Mouse (Mus musculus) bone marrow, adult 2 months (tissue): ENCODE results near the gene Des. TPM values are rescaled to one million over a fixed set of nuclear protein-coding genes. Genes with fewer than 3 reads are reported as not detected.

Experiments
- H3K27ac ChIP-seq: fragments of 200-500 bp; 2 replicates; pipeline ENCODE4 v1.5.1; 2012; ENCODE audit warnings: low read depth, mild to moderate bottlenecking, control low read depth, inconsistent platforms, low read length; ENCODE audit not compliant: control insufficient read depth, poor library complexity, insufficient read depth
- H3K4me1 ChIP-seq: fragments of 200-500 bp; 2 replicates; pipeline ENCODE4 v1.6.1; 2011; ENCODE audit warnings: low read length; ENCODE audit not compliant: control insufficient read depth, insufficient read depth
- H3K4me3 ChIP-seq: fragments of 200-500 bp; replicated peaks from 2 replicates; pipeline ENCODE3; 2011; ENCODE audit warnings: mild to moderate bottlenecking, low read depth, low read length, control low read depth; ENCODE audit not compliant: control insufficient read depth
- CTCF ChIP-seq: fragments of 200-500 bp; IDR thresholded peaks from 2 replicates; pipeline ENCODE4 v1.5.1; 2011; ENCODE audit warnings: low read length, control low read depth; ENCODE audit not compliant: control insufficient read depth, insufficient read depth
- POLR2A ChIP-seq: fragments of 200-500 bp; IDR thresholded peaks from 2 replicates; pipeline ENCODE4 v1.6.1; 2011; ENCODE audit warnings: low read depth, mild to moderate bottlenecking, control low read depth, low read length, borderline replicate concordance; ENCODE audit not compliant: control insufficient read depth
- WGBS: fragments of 180-500 bp; shearing (Covaris S2); methylation state at CpG from one replicate; pipeline ENCODE4 v1.1.7; 2018; 5-methylcytosine and 5-hydroxymethylcytosine counted together
- polyA plus RNA-seq: library from polyadenylated mRNA; stranded (reverse); fragments of >200 nt; gene quantifications from 2 replicates; pipeline ENCODE4 v1.2.4, GENCODE M21; 2011; ENCODE audit warnings: low replicate concordance; ENCODE audit not compliant: missing spikeins, insufficient read depth, insufficient read length

Des gene
- polyA plus RNA-seq, 1 experiment, result 8.8 TPM

DNA sequence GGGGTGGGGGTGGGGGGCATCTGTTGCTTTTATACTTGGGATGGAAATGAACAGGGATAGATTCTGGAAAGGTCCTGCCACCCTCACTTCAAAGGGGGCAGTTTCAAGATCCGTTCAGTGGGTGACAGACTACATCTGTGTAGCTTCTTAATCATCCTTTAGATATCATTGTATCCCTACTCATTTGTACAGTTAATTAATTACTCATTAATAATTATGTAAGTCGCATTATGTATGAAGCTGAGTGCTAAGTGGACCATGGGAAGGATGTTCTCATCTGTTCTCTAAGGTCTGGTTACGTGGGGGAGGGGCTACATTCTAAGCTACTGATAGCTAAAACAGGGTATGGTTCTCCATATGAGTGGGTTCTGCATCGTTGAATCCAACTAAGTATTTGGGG is 41.4 kb upstream of the Des start:
- Histone ChIP-seq H3K4me1 (no peaks in the 10 kb centered on the region), H3K27ac (no peak overlapping the region), H3K4me3 (no peak overlapping the region)
- no peak for TF ChIP-seq POLR2A
- no peak for TF ChIP-seq CTCF
- WGBS, result 88% methylated on average over 4 of the region's 4 CpGs

DNA sequence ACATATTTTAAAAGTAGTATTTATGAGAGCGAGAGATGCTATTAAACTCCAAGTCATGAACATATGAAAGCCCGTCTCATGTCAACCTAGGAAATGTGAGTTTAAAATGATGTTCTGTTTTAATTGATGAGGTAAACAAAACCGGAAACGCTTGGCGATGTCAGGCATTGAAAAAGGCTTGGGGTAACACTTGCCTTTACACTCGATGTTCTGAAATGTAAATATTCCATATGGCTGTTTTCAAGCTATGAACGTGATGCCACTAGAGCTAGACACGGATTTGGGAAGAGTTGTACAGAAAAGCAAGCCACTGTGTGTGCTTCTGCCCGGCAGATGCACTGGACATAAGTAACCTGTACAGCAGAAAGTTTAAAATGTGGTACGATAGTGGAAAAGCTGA is 41.0 kb upstream of the Des start:
- Histone ChIP-seq H3K4me3 (no peak overlapping the region), H3K27ac (no peak overlapping the region), H3K4me1 (no peaks in the 10 kb centered on the region)
- 88% methylated on average over 10 of the region's 10 CpGs for WGBS
- no peak for TF ChIP-seq POLR2A
- TF ChIP-seq CTCF, result no peak

DNA sequence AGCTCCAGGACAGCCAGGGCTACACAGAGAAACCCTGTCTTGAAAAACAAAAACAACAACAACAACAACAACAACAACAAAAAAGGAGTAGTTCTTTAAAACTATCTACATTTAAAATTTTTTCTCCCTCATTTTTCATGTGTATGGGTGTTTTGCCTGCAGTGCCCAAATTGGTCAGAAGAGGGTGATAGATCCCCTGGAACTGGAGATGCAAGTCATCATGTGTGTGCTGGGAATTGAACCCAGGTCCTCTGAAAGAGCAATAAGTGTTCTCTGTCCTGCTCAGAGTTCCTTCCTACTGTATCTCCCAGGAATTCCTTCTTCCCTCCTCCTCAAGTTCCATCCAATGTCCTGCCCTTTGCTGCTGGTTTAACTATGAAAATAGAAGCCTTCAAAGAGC is 32.7 kb upstream of the Des start:
- no peaks in the 10 kb centered on the region for H3K4me1 ChIP-seq
- TF ChIP-seq POLR2A (no peak), CTCF (no peak)
- H3K4me3 ChIP-seq, result no peak overlapping the region
- no peak overlapping the region for H3K27ac ChIP-seq

DNA sequence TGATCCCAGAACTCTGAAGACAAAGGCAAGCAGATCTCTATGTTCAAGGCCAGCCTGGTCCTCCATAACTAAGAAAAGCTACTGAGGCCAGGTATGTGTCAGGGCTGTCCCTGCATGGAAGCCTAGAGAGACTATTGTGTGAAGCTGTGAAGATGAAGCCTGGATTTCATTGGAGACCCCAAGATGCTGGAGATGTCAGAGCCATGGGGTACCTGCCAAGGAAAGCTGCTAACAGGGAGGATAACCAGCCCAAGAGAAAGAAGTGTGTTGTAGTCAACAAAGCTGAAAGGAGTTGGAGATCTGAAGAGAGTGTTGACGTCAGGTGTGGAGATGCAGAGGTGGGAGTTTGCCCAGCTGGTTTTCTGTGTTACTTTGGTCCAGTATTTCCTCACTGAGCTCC is 28.9 kb upstream of the Des start:
- Histone ChIP-seq H3K4me3 (no peak overlapping the region), H3K4me1 (no peaks in the 10 kb centered on the region), H3K27ac (no peak overlapping the region)
- TF ChIP-seq CTCF (no peak), POLR2A (no peak)
- 71% methylated on average over 1 of the region's 1 CpGs for WGBS

DNA sequence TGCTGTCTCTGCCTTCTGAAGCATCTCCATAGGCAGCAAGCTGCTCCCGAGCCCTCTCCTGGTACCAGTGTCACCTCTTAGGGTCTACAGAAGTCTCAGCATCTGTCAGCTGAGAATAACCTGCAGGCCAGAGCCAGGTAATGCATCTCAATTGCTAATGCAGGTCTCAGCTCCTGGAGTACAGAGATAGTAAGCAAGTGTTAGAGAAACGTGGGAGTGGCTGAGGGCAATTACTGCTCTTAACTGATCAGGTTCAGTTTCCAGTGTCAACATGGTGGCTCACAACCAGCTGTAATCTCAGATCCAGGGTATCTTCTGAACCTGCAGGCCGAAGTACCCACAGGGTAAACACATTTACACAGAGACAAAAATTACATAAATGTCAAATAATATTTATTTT is 23.7 kb upstream of the Des start:
- no peak for TF ChIP-seq CTCF
- TF ChIP-seq POLR2A, result no peak
- Histone ChIP-seq H3K4me1 (no peaks in the 10 kb centered on the region), H3K4me3 (no peak overlapping the region), H3K27ac (no peak overlapping the region)
- WGBS, result 67% methylated on average over 3 of the region's 3 CpGs

DNA sequence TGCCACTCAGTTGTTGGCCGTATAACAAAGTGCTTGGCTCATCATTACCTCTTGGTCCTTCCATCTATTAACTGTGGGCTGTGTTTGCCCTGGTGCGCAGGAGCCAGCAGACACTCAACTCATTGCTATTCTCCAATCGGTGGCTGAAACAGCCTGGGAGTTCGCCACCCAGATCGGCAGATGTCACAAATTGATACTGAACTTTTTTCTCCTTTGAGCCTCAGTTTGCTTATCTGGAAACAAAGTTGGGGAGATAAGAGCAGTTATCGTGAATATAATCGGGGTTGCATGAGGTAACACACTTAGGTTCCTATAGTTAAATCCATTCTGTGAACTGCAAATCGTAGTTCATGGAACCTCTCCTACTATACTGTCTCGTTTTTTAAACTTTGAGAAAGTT is 23.0 kb upstream of the Des start:
- WGBS, result 67% methylated on average over 9 of the region's 9 CpGs
- TF ChIP-seq POLR2A, result no peak
- no peak for TF ChIP-seq CTCF
- Histone ChIP-seq H3K27ac (no peak overlapping the region), H3K4me1 (no peaks in the 10 kb centered on the region), H3K4me3 (no peak overlapping the region)

DNA sequence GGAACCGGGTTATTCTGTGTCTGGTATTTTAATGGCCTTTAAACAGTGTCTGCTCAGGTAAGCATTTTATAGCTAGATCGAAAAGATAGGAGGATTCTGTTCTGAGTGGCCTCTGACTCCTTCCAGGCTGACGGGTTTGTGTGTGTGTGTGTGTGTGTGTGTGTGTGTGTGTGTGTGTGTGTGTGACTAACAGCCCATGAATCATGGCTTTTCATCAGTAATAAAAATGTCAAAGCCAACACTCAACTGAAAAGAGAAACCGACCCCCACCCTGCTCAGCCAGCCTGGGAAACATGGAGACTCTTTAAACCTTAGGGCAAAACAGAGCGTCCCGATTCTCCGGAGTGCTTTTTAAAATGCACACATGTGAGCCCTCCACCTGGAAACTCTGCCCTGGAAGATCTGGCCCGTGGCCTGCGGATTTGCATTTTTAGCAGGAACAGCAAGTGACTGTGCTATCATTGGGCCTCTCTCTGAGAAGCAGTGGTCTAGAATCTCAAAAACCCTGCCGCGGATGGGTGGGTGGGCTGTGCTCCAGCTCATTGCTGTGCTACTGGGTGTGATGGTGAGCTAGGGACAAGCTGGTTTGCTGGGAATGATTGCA is 21.9 kb upstream of the Des start:
- Histone ChIP-seq H3K4me3 (no peak overlapping the region), H3K27ac (no peak overlapping the region), H3K4me1 (no peaks in the 10 kb centered on the region)
- TF ChIP-seq CTCF, result no peak
- TF ChIP-seq POLR2A, result no peak
- WGBS, result 29% methylated on average over 11 of the region's 11 CpGs

DNA sequence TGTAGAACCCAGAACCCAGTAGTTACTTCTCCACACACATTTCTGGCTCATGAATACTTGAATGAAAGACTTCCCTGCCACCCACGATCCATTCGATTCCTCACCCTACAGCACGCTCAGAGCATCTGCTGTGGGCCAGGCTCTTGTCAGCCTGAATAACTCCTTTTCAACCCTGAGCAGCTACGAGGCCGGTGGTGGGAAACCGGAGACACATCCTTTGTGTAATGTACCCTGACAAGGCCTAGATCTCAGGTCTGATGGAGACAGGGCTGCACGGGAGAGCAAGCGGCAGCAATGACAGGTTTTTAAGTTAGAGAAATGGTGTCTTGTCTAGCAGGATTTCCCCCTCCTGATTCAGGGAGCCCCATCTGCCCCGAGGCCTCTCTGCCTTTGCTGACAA is 20.8 kb upstream of the Des start:
- no peak overlapping the region for H3K4me3 ChIP-seq
- H3K4me1 ChIP-seq, result no peaks in the 10 kb centered on the region
- H3K27ac ChIP-seq, result no peak overlapping the region
- WGBS, result 85% methylated on average over 9 of the region's 9 CpGs
- TF ChIP-seq CTCF, result no peak
- no peak for TF ChIP-seq POLR2A

DNA sequence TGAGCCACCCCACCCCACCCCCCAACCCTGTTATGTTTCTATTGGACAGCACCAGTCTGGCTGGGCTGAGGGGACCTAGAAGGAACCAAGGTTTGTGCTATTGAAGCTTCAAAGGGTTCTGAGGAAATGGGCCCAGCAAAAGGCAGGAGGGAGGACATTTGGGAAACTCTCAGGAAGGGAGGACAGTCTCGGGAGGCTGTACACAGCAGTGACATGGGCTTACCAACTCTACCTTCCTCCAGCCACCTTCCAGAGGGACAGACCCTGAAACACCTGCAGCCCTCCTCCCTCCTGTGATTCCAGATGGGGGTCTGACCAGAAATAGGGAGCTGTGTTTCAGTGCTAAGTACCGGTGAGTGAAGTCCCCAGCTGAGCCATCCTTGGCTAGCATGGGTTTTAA is 19.6 kb upstream of the Des start:
- Histone ChIP-seq H3K4me3 (no peak overlapping the region), H3K4me1 (no peaks in the 10 kb centered on the region), H3K27ac (no peak overlapping the region)
- WGBS, result 69% methylated on average over 2 of the region's 2 CpGs
- no peak for TF ChIP-seq POLR2A
- TF ChIP-seq CTCF, result no peak
